Mouse (Mus musculus): ENCODE data around the gene Sptssa. TPM values are rescaled to one million over a fixed set of nuclear protein-coding genes. Genes with fewer than 3 reads are reported as not detected.

Sptssa gene
- polyA plus RNA-seq, 1 experiment = 67.1 TPM

DNA sequence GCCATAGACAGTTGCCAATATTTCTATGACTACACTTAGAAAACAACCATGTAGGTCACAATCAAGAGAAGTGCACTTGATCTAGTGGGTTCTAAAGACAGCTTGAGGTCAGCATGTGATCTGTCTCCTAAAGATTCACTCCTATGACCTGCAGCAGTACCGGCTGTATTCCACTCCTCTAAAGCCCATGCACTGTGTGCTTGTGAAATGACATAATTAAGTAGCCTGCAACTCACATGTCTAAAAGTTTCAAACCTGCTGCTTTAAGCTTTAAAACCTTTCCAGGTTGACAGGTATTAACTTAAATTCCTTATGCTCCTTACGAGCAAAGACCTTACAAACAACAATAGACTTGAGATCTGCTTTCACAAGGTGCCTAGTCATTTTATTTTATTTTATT is 853 bp upstream of the Sptssa start:
- no peak for TF ChIP-seq POLR2A (IDR thresholded peaks at IDR 0.05; ENCODE audit: borderline replicate concordance, extremely low read depth, low read depth, low read length)
- TF ChIP-seq CTCF (IDR thresholded peaks at IDR 0.05; ENCODE audit: insufficient read depth, low read length) = no peak
- WGBS = 58% methylated on average over 2 of the region's 2 CpGs
- no peak for DNase-seq
- H3K4me1 ChIP-seq (ENCODE audit: control insufficient read depth, insufficient read depth, low read length) = peaks cover 10% of the 10 kb centered on the region
- no peak overlapping the region for H3K4me3 ChIP-seq (replicated peaks; ENCODE audit: extremely low read depth, low read depth, low read length)

- H3K4me1 ChIP-seq (ENCODE audit: control insufficient read depth, insufficient read depth, low read length) = peaks cover 10% of the 10 kb centered on the region
- WGBS = under 1% methylated on average over 22 of the region's 22 CpGs
- no peak for DNase-seq
- H3K4me3 ChIP-seq (replicated peaks; ENCODE audit: extremely low read depth, low read depth, low read length) = peak overlapping the region; percentile 94
- TF ChIP-seq CTCF (IDR thresholded peaks at IDR 0.05; ENCODE audit: insufficient read depth, low read length) = no peak
- no peak for TF ChIP-seq POLR2A (IDR thresholded peaks at IDR 0.05; ENCODE audit: borderline replicate concordance, extremely low read depth, low read depth, low read length)
These were observed 356 bp downstream of the Sptssa start for GRCm38 (mm10) chr12:54656039-54656395.

- WGBS = 15% methylated on average over 16 of the region's 16 CpGs
- Histone ChIP-seq H3K4me1 (ENCODE audit: control insufficient read depth, insufficient read depth, low read length) (peaks cover 10% of the 10 kb centered on the region), H3K4me3 (replicated peaks; ENCODE audit: extremely low read depth, low read depth, low read length) (peak overlapping the region; percentile 94)
- no peak for TF ChIP-seq POLR2A (IDR thresholded peaks at IDR 0.05; ENCODE audit: borderline replicate concordance, extremely low read depth, low read depth, low read length)
- TF ChIP-seq CTCF (IDR thresholded peaks at IDR 0.05; ENCODE audit: insufficient read depth, low read length) = no peak
- DNase-seq = no peak
These were observed 908 bp downstream of the Sptssa start for GRCm38 (mm10) chr12:54655292-54656038.

DNA sequence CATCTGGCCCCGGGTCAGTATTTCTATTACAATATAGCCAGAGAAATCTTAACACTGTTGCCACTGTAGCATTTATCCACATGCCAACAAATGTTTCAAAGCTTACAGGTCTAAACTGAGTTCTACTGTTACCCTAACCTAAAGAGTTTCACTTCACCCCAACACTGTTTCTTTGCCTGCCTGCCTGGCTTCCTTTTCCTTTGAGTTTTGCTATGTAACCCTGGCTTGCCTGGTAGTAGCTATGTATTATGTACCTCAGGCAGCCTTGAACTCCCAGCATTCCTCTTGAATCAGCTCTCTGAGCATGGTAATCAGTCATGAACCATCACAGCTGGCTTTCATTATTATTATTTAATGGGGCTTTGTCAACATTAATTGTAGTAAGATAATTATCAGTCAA is 1.6 kb downstream of the Sptssa start:
- no peak for DNase-seq
- TF ChIP-seq CTCF (IDR thresholded peaks at IDR 0.05; ENCODE audit: insufficient read depth, low read length) = no peak
- no peak for TF ChIP-seq POLR2A (IDR thresholded peaks at IDR 0.05; ENCODE audit: borderline replicate concordance, extremely low read depth, low read depth, low read length)
- Histone ChIP-seq H3K4me3 (replicated peaks; ENCODE audit: extremely low read depth, low read depth, low read length) (no peak overlapping the region), H3K4me1 (ENCODE audit: control insufficient read depth, insufficient read depth, low read length) (peaks cover 10% of the 10 kb centered on the region)
- 51% methylated on average over 1 of the region's 1 CpGs for WGBS

- 40% methylated on average over 4 of the region's 4 CpGs for WGBS
- Histone ChIP-seq H3K4me1 (ENCODE audit: control insufficient read depth, insufficient read depth, low read length) (peaks cover 10% of the 10 kb centered on the region), H3K4me3 (replicated peaks; ENCODE audit: extremely low read depth, low read depth, low read length) (no peak overlapping the region)
- DNase-seq = no peak
- TF ChIP-seq POLR2A (IDR thresholded peaks at IDR 0.05; ENCODE audit: borderline replicate concordance, extremely low read depth, low read depth, low read length) (no peak), CTCF (IDR thresholded peaks at IDR 0.05; ENCODE audit: insufficient read depth, low read length) (no peak)
These were observed 2.2 kb downstream of the Sptssa start for GRCm38 (mm10) chr12:54654141-54654540.

DNA sequence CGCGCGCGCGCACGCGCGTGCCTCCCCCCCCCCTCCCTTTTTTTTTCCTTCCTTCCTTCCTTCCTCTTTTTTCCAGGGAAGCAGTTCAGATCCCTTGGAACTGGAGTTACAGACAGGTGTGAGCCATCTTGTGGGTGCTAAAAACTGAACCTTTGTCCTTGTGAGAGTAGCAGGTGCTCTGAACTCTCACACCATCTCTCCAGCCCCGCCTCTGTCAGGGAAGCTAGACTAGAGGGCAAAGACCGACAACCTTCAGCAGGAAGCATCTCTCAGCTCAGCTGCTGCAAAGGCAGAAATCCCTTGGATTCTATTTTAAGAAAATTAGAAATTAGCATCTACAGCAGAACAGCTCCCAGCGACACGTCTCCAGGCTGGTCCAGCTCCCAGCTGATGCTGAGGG is 4.0 kb downstream of the Sptssa start:
- TF ChIP-seq POLR2A (IDR thresholded peaks at IDR 0.05; ENCODE audit: borderline replicate concordance, extremely low read depth, low read depth, low read length) (no peak), CTCF (IDR thresholded peaks at IDR 0.05; ENCODE audit: insufficient read depth, low read length) (no peak)
- 49% methylated on average over 12 of the region's 12 CpGs for WGBS
- Histone ChIP-seq H3K4me3 (replicated peaks; ENCODE audit: extremely low read depth, low read depth, low read length) (no peak overlapping the region), H3K4me1 (ENCODE audit: control insufficient read depth, insufficient read depth, low read length) (peaks cover 10% of the 10 kb centered on the region)
- no peak for DNase-seq

DNA sequence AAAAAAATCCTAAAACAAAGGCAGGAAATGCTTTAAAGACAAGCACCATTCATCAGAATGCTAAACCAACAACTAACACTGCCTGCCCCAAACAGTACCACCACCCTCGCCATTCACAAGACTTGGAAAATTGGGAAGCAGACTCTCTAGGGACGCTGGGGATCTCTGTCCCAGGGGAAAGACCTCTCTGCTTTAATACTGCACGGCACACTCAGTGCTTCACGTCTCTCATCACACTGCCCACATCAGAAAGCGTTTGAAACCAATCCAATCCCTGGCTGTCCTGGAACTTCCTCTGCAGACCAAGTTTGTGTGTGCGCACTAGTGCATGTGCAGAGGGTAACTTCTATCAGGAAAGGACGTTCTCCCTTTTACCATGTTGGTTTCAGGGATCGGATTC is 4.6 kb downstream of the Sptssa start:
- H3K4me1 ChIP-seq (ENCODE audit: control insufficient read depth, insufficient read depth, low read length) = peaks cover 8% of the 10 kb centered on the region
- no peak for TF ChIP-seq CTCF (IDR thresholded peaks at IDR 0.05; ENCODE audit: insufficient read depth, low read length)
- TF ChIP-seq POLR2A (IDR thresholded peaks at IDR 0.05; ENCODE audit: borderline replicate concordance, extremely low read depth, low read depth, low read length) = no peak
- H3K4me3 ChIP-seq (replicated peaks; ENCODE audit: extremely low read depth, low read depth, low read length) = no peak overlapping the region
- no peak for DNase-seq
- WGBS = 41% methylated on average over 8 of the region's 8 CpGs

DNA sequence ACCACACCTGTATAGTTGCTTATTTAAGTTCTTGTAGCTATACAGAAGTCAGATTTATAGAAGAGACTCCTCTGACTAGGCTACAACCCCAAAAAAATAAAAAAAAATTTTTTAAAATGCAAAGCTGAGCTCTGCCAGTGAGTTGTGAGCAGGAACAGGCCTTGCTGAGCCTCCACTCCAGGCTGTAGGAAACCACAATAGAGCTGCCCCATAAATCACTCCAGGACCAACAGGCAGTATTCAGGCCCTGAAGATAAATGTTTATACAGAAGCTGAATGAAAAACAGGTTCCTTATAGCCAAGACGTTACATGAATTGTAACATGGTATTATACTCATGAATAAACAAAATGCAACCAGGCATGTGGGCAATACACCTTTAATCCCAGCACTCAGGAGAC is 5.2 kb downstream of the Sptssa start:
- Histone ChIP-seq H3K4me1 (ENCODE audit: control insufficient read depth, insufficient read depth, low read length) (peaks cover 6% of the 10 kb centered on the region), H3K4me3 (replicated peaks; ENCODE audit: extremely low read depth, low read depth, low read length) (no peak overlapping the region)
- no peak for DNase-seq
- TF ChIP-seq POLR2A (IDR thresholded peaks at IDR 0.05; ENCODE audit: borderline replicate concordance, extremely low read depth, low read depth, low read length) (no peak), CTCF (IDR thresholded peaks at IDR 0.05; ENCODE audit: insufficient read depth, low read length) (no peak)
- WGBS = 26% methylated on average over 1 of the region's 1 CpGs

- 0 out of 2 replicates have a peak, but pooled peaks cover 2% of the 10 kb centered on the region for H3K4me1 ChIP-seq (ENCODE audit: control insufficient read depth, insufficient read depth, low read length)
- WGBS = 82% methylated on average over 2 of the region's 2 CpGs
- no peak for TF ChIP-seq POLR2A (IDR thresholded peaks at IDR 0.05; ENCODE audit: borderline replicate concordance, extremely low read depth, low read depth, low read length)
- 0 out of 2 replicates have a peak, but pooled peaks have one; percentile 6 for TF ChIP-seq CTCF (IDR thresholded peaks at IDR 0.05; ENCODE audit: insufficient read depth, low read length)
- no peak for DNase-seq
- no peak overlapping the region for H3K4me3 ChIP-seq (replicated peaks; ENCODE audit: extremely low read depth, low read depth, low read length)
These were observed 11.4 kb downstream of the Sptssa start for GRCm38 (mm10) chr12:54644947-54645346.

DNA sequence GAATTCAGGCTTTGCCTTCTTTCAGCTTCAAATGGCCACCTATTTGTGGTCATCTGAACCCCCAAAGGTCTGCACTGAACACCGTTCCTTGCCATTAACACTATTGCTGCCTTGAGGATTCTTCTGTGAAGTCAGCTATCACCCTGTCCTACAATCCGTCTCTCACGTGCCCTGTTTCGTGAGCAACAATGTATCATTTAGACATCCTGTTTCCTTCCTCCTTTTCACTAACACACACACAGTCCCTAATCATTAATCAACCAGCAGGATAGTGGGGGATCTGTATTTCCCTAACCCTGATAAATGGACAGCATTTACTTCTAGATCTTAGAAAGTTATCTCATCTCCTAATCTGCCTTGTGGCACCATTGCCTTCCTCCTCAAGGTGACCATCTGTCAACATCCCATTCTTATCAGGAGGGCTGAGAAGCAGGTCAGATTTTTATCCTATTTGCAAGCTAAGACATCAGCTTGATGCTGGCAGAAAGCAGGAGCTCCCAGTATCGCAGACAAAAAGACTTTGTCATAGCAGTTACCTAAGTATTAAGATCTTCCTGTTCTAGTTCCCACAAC is 13.0 kb downstream of the Sptssa start:
- 35% methylated on average over 5 of the region's 5 CpGs for WGBS
- no peak for DNase-seq
- Histone ChIP-seq H3K4me3 (replicated peaks; ENCODE audit: extremely low read depth, low read depth, low read length) (no peak overlapping the region), H3K4me1 (ENCODE audit: control insufficient read depth, insufficient read depth, low read length) (0 out of 2 replicates have a peak, but pooled peaks cover 2% of the 10 kb centered on the region)
- no peak for TF ChIP-seq POLR2A (IDR thresholded peaks at IDR 0.05; ENCODE audit: borderline replicate concordance, extremely low read depth, low read depth, low read length)
- no peak for TF ChIP-seq CTCF (IDR thresholded peaks at IDR 0.05; ENCODE audit: insufficient read depth, low read length)
